Mouse (Mus musculus): ENCODE data around the gene 4930402F06Rik. TPM values are rescaled to one million over a fixed set of nuclear protein-coding genes. Genes with fewer than 3 reads are reported as not detected.

The 4930402F06Rik gene
- polyA plus RNA-seq, 2 experiments, result not detected

GRCm38 (mm10) chr2:35349184-35349583, 47.8 kb downstream of the 4930402F06Rik start:
- Histone ChIP-seq H3K36me3 (ENCODE audit: control insufficient read depth, insufficient read depth, low read length) (no peaks in the 10 kb centered on the region), H3K4me3 (replicated peaks; ENCODE audit: low read length) (no peak overlapping the region), H3K27ac (replicated peaks; ENCODE audit: low read depth, low read length) (no peak overlapping the region), H3K9me3 (ENCODE audit: control insufficient read depth, low read length) (no peaks in the 10 kb centered on the region), H3K4me2 (replicated peaks; ENCODE audit: low read depth, low read length, severe bottlenecking) (no peak overlapping the region), H3K9ac (ENCODE audit: low read depth, low read length, severe bottlenecking) (no peak overlapping the region), H3K4me1 (ENCODE audit: control insufficient read depth, insufficient read depth, low read length) (no peaks in the 10 kb centered on the region), H3K27me3 (ENCODE audit: control insufficient read depth, insufficient read depth, low read length) (no peaks in the 10 kb centered on the region)
- DNase-seq (ENCODE audit: low spot score) (peak; percentile 72), ATAC-seq (ENCODE audit: low FRiP score, low read depth) (no peak)
- WGBS, result 48% methylated on average over 5 of the region's 5 CpGs
- no peak for TF ChIP-seq POLR2A (IDR thresholded peaks at IDR 0.05; ENCODE audit: borderline replicate concordance, extremely low read depth, insufficient read depth, insufficient read length)

GRCm38 (mm10) chr2:35345984-35346383, 51.0 kb downstream of the 4930402F06Rik start:
- H3K9me3 ChIP-seq (ENCODE audit: control insufficient read depth, low read length), result no peaks in the 10 kb centered on the region
- no peak for TF ChIP-seq POLR2A (IDR thresholded peaks at IDR 0.05; ENCODE audit: borderline replicate concordance, extremely low read depth, insufficient read depth, insufficient read length)
- H3K9ac ChIP-seq (ENCODE audit: low read depth, low read length, severe bottlenecking), result no peak overlapping the region
- H3K36me3 ChIP-seq (ENCODE audit: control insufficient read depth, insufficient read depth, low read length), result no peaks in the 10 kb centered on the region
- H3K27ac ChIP-seq (replicated peaks; ENCODE audit: low read depth, low read length), result no peak overlapping the region
- H3K4me3 ChIP-seq (replicated peaks; ENCODE audit: low read length), result no peak overlapping the region
- DNase-seq (ENCODE audit: low spot score) (no peak), ATAC-seq (ENCODE audit: low FRiP score, low read depth) (no peak)
- no peak overlapping the region for H3K4me2 ChIP-seq (replicated peaks; ENCODE audit: low read depth, low read length, severe bottlenecking)
- no peaks in the 10 kb centered on the region for H3K4me1 ChIP-seq (ENCODE audit: control insufficient read depth, insufficient read depth, low read length)
- H3K27me3 ChIP-seq (ENCODE audit: control insufficient read depth, insufficient read depth, low read length), result no peaks in the 10 kb centered on the region
- 67% methylated on average over 2 of the region's 2 CpGs for WGBS

- no peaks in the 10 kb centered on the region for H3K9me3 ChIP-seq (ENCODE audit: control insufficient read depth, low read length)
- DNase-seq (ENCODE audit: low spot score) (no peak), ATAC-seq (ENCODE audit: low FRiP score, low read depth) (no peak)
- TF ChIP-seq POLR2A (IDR thresholded peaks at IDR 0.05; ENCODE audit: borderline replicate concordance, extremely low read depth, insufficient read depth, insufficient read length), result no peak
- H3K27me3 ChIP-seq (ENCODE audit: control insufficient read depth, insufficient read depth, low read length), result no peaks in the 10 kb centered on the region
- WGBS, result 72% methylated on average over 3 of the region's 3 CpGs
- H3K27ac ChIP-seq (replicated peaks; ENCODE audit: low read depth, low read length), result no peak overlapping the region
- no peak overlapping the region for H3K4me2 ChIP-seq (replicated peaks; ENCODE audit: low read depth, low read length, severe bottlenecking)
- 0 out of 2 replicates have a peak, but pooled peaks cover under 1% of the 10 kb centered on the region for H3K4me1 ChIP-seq (ENCODE audit: control insufficient read depth, insufficient read depth, low read length)
- H3K4me3 ChIP-seq (replicated peaks; ENCODE audit: low read length), result no peak overlapping the region
- no peaks in the 10 kb centered on the region for H3K36me3 ChIP-seq (ENCODE audit: control insufficient read depth, insufficient read depth, low read length)
- no peak overlapping the region for H3K9ac ChIP-seq (ENCODE audit: low read depth, low read length, severe bottlenecking)
These were observed 54.4 kb downstream of the 4930402F06Rik start for GRCm38 (mm10) chr2:35342605-35343004.

GRCm38 (mm10) chr2:35338707-35339106, 58.3 kb downstream of the 4930402F06Rik start:
- peaks cover 14% of the 10 kb centered on the region for H3K4me1 ChIP-seq (ENCODE audit: control insufficient read depth, insufficient read depth, low read length)
- H3K9me3 ChIP-seq (ENCODE audit: control insufficient read depth, low read length), result no peaks in the 10 kb centered on the region
- no peak for TF ChIP-seq POLR2A (IDR thresholded peaks at IDR 0.05; ENCODE audit: borderline replicate concordance, extremely low read depth, insufficient read depth, insufficient read length)
- no peak overlapping the region for H3K4me2 ChIP-seq (replicated peaks; ENCODE audit: low read depth, low read length, severe bottlenecking)
- 76% methylated on average over 6 of the region's 6 CpGs for WGBS
- H3K9ac ChIP-seq (ENCODE audit: low read depth, low read length, severe bottlenecking), result no peak overlapping the region
- no peak overlapping the region for H3K27ac ChIP-seq (replicated peaks; ENCODE audit: low read depth, low read length)
- DNase-seq (ENCODE audit: low spot score) (no peak), ATAC-seq (ENCODE audit: low FRiP score, low read depth) (no peak)
- H3K4me3 ChIP-seq (replicated peaks; ENCODE audit: low read length), result no peak overlapping the region
- H3K36me3 ChIP-seq (ENCODE audit: control insufficient read depth, insufficient read depth, low read length), result no peaks in the 10 kb centered on the region
- H3K27me3 ChIP-seq (ENCODE audit: control insufficient read depth, insufficient read depth, low read length), result no peaks in the 10 kb centered on the region

- peaks cover 14% of the 10 kb centered on the region for H3K4me1 ChIP-seq (ENCODE audit: control insufficient read depth, insufficient read depth, low read length)
- no peak for DNase-seq (ENCODE audit: low spot score)
These were observed 58.9 kb downstream of the 4930402F06Rik start for GRCm38 (mm10) chr2:35338036-35338435.

GRCm38 (mm10) chr2:35337419-35337818, 59.6 kb downstream of the 4930402F06Rik start:
- Histone ChIP-seq H3K36me3 (ENCODE audit: control insufficient read depth, insufficient read depth, low read length) (no peaks in the 10 kb centered on the region), H3K4me2 (replicated peaks; ENCODE audit: low read depth, low read length, severe bottlenecking) (peak overlapping the region; percentile 99), H3K9me3 (ENCODE audit: control insufficient read depth, low read length) (no peaks in the 10 kb centered on the region), H3K4me3 (replicated peaks; ENCODE audit: low read length) (peak overlapping the region; percentile 66), H3K9ac (ENCODE audit: low read depth, low read length, severe bottlenecking) (peak overlapping the region; percentile 71; the same call in 1 of the 2 replicates), H3K4me1 (ENCODE audit: control insufficient read depth, insufficient read depth, low read length) (peaks cover 14% of the 10 kb centered on the region), H3K27ac (replicated peaks; ENCODE audit: low read depth, low read length) (no peak overlapping the region), H3K27me3 (ENCODE audit: control insufficient read depth, insufficient read depth, low read length) (no peaks in the 10 kb centered on the region)
- DNase-seq (ENCODE audit: low spot score) (no peak), ATAC-seq (ENCODE audit: low FRiP score, low read depth) (no peak)
- 44% methylated on average over 10 of the region's 10 CpGs for WGBS
- TF ChIP-seq POLR2A (IDR thresholded peaks at IDR 0.05; ENCODE audit: borderline replicate concordance, extremely low read depth, insufficient read depth, insufficient read length), result no peak

More at GRCm38 (mm10) chr2:35338036-35338435, 58.9 kb downstream of the 4930402F06Rik start:
- no peak for TF ChIP-seq POLR2A (IDR thresholded peaks at IDR 0.05; ENCODE audit: borderline replicate concordance, extremely low read depth, insufficient read depth, insufficient read length)
- 43% methylated on average over 1 of the region's 1 CpGs for WGBS
- Histone ChIP-seq H3K27ac (replicated peaks; ENCODE audit: low read depth, low read length) (no peak overlapping the region), H3K4me3 (replicated peaks; ENCODE audit: low read length) (no peak overlapping the region), H3K36me3 (ENCODE audit: control insufficient read depth, insufficient read depth, low read length) (no peaks in the 10 kb centered on the region), H3K9ac (ENCODE audit: low read depth, low read length, severe bottlenecking) (no peak overlapping the region), H3K27me3 (ENCODE audit: control insufficient read depth, insufficient read depth, low read length) (no peaks in the 10 kb centered on the region), H3K9me3 (ENCODE audit: control insufficient read depth, low read length) (no peaks in the 10 kb centered on the region), H3K4me2 (replicated peaks; ENCODE audit: low read depth, low read length, severe bottlenecking) (no peak overlapping the region)
- ATAC-seq (ENCODE audit: low FRiP score, low read depth), result no peak

Measured in limb, embryonic 14.5 days (tissue).